Mouse (Mus musculus) neural tube, embryonic 13.5 days (tissue): ENCODE measurements at regions not wholly inside any gene's neighbourhood (a gene's known extent, or its start where the extent isn't known, plus 50 kb on each side); places are given as distances from the start of the nearest gene placed in this dataset.
"Not testable (repeated sequence)": the region's sequence is repeated elsewhere in the genome, so short reads cannot be mapped to it uniquely, and the experiment has no call there.

Source experiments
- ATAC-seq: fragments of 200-750 bp; cut with Nextera tagmentation; 2 replicates; pipeline ENCODE4 v1.8.0; 2017; ENCODE audit warnings: low read depth, mild to moderate bottlenecking, moderate TSS enrichment, moderate library complexity
- H3K27ac ChIP-seq: fragments of 300-500 bp; sonication (generic); replicated peaks from 2 replicates; pipeline ENCODE4 v1.5.1; 2015; ENCODE audit warnings: moderate library complexity, mild to moderate bottlenecking, inconsistent platforms
- H3K27me3 ChIP-seq: fragments of 300-500 bp; sonication (generic); 2 replicates; pipeline ENCODE4 v1.6.1; 2015; ENCODE audit warnings: mild to moderate bottlenecking, inconsistent platforms
- H3K36me3 ChIP-seq: fragments of 300-500 bp; sonication (generic); 2 replicates; pipeline ENCODE4 v1.6.1; 2015; ENCODE audit warnings: mild to moderate bottlenecking, inconsistent platforms
- H3K4me1 ChIP-seq: fragments of 300-500 bp; sonication (generic); replicated peaks from 2 replicates; pipeline ENCODE4 v1.6.1; 2015; ENCODE audit warnings: inconsistent platforms
- H3K4me2 ChIP-seq: fragments of 300-500 bp; sonication (generic); 2 replicates; pipeline ENCODE4 v1.6.1; 2015; ENCODE audit warnings: inconsistent platforms, mild to moderate bottlenecking, moderate library complexity
- H3K4me3 ChIP-seq: fragments of 300-500 bp; sonication (generic); 2 replicates; pipeline ENCODE4 v1.5.1; 2015; ENCODE audit warnings: mild to moderate bottlenecking, inconsistent platforms
- H3K9ac ChIP-seq: fragments of 300-500 bp; sonication (generic); 2 replicates; pipeline ENCODE4 v1.6.1; 2015; ENCODE audit warnings: moderate library complexity, mild to moderate bottlenecking, inconsistent platforms
- H3K9me3 ChIP-seq: fragments of 300-500 bp; sonication (generic); 2 replicates; pipeline ENCODE4 v1.6.1; 2016; ENCODE audit warnings: inconsistent platforms
- WGBS: fragments of 180-500 bp; shearing (Covaris S2); methylation state at CpG from one replicate; pipeline ENCODE4 v1.1.7; 2015; 5-methylcytosine and 5-hydroxymethylcytosine counted together

- Histone ChIP-seq H3K4me3 (peak overlapping the region; percentile 22), H3K27ac (no peak overlapping the region), H3K27me3 (no peaks in the 10 kb centered on the region), H3K4me2 (peak overlapping the region; percentile 47), H3K36me3 (no peaks in the 10 kb centered on the region), H3K4me1 (peaks cover 7% of the 10 kb centered on the region), H3K9me3 (no peaks in the 10 kb centered on the region), H3K9ac (0 out of 2 replicates have a peak overlapping the region, but pooled peaks have one; percentile 22)
- peak; percentile 92 for ATAC-seq
- 39% methylated on average over 17 of the region's 17 CpGs for WGBS
Observed at GRCm38 (mm10) chr15:37099927-37100766, 92.6 kb upstream of the Zfp706 start.

- no peak overlapping the region for H3K4me2 ChIP-seq
- H3K4me1 ChIP-seq, result peaks cover 7% of the 10 kb centered on the region
- 100% methylated on average over 1 of the region's 1 CpGs for WGBS
- H3K9me3 ChIP-seq, result no peaks in the 10 kb centered on the region
- no peak overlapping the region for H3K4me3 ChIP-seq
- H3K27ac ChIP-seq, result no peak overlapping the region
- no peaks in the 10 kb centered on the region for H3K36me3 ChIP-seq
- H3K27me3 ChIP-seq, result no peaks in the 10 kb centered on the region
- H3K9ac ChIP-seq, result no peak overlapping the region
- no peak for ATAC-seq
Observed at GRCm38 (mm10) chr15:37099176-37099575, 91.6 kb upstream of the Zfp706 start.

DNA sequence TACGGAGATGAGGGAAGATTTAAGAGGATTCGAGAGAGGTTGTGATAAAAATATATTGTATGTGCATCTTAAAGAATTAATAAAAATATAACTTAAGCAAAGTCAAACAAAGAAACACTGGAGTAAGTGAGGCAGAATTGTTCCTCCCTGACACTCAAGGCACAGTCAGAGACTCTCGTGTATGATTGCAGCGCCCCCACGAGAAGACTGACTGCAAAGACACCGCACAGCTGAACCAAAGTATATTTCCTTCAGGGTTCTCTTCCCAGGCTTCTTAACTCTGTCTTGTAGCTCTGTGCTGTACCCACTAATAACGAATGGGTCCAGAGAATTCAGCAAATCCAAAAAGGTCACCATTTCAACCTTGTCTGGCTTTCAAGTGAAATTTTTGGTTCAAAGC lies 89.9 kb upstream of the Zfp706 start:
- H3K9me3 ChIP-seq, result no peaks in the 10 kb centered on the region
- H3K4me2 ChIP-seq, result no peak overlapping the region
- peaks cover 7% of the 10 kb centered on the region for H3K4me1 ChIP-seq
- H3K36me3 ChIP-seq, result no peaks in the 10 kb centered on the region
- ATAC-seq, result no peak
- no peaks in the 10 kb centered on the region for H3K27me3 ChIP-seq
- no peak overlapping the region for H3K27ac ChIP-seq
- H3K4me3 ChIP-seq, result no peak overlapping the region
- 96% methylated on average over 7 of the region's 7 CpGs for WGBS
- no peak overlapping the region for H3K9ac ChIP-seq

- H3K4me1 ChIP-seq, H3K27ac ChIP-seq, ATAC-seq, H3K9me3 ChIP-seq, H3K27me3 ChIP-seq, H3K9ac ChIP-seq, H3K36me3 ChIP-seq, H3K4me2 ChIP-seq, H3K4me3 ChIP-seq: not testable (repeated sequence)
- 85% methylated on average over 5 of the region's 5 CpGs for WGBS
Observed at GRCm38 (mm10) chr15:37091171-37091570, 83.6 kb upstream of the Zfp706 start.

- H3K4me3 ChIP-seq, result no peak overlapping the region
- H3K27ac ChIP-seq, result no peak overlapping the region
- no peaks in the 10 kb centered on the region for H3K4me1 ChIP-seq
- H3K9me3 ChIP-seq, result 0 out of 2 replicates have a peak, but pooled peaks cover 4% of the 10 kb centered on the region
- H3K9ac ChIP-seq, result no peak overlapping the region
- 84% methylated on average over 3 of the region's 3 CpGs for WGBS
- H3K27me3 ChIP-seq, result no peaks in the 10 kb centered on the region
- no peak for ATAC-seq
- no peaks in the 10 kb centered on the region for H3K36me3 ChIP-seq
- no peak overlapping the region for H3K4me2 ChIP-seq
Observed at GRCm38 (mm10) chr15:37083726-37084125, 76.2 kb upstream of the Zfp706 start.

DNA sequence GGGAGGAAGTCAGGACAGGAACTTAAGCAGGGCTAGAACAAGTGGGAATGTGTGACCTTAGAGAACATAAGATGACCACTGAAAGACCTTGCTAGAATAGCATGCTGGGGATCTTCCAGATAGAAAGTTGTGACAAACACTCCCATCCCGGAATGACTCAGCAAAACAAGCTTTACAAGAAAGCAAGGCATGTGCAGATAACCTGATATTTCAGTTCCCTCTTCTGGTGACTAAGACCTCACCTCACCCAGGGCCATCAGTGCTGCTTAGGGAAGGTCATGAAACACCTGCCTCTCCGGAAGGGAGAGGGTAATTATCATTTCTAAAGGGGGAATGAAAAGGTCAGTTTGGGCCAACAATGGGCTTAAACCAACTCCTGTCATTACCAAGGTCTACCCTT lies 74.3 kb upstream of the Zfp706 start:
- WGBS, result 70% methylated on average over 2 of the region's 2 CpGs
- no peak for ATAC-seq
- H3K4me2 ChIP-seq, result no peak overlapping the region

DNA sequence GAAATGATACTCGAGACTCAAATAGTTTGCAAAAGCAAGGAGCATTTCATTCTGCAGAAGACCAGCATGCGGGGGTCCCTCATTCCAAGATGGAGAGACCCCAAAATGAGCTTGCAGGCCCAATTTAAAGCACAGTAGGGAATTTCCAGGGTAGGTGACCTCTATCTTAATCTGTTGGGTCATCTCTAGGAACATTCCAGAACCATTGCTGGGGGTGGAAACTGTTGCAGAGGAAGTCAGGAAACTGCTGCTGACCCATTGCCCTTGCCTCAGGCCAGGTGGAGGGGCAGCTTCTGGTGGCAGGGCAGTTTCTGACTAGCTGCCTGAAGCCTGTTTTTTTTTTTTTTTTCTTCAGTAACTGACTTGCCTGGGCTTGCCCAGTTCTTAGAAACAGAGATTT lies 73.4 kb upstream of the Zfp706 start:
- Histone ChIP-seq H3K27ac (no peak overlapping the region), H3K4me1 (no peaks in the 10 kb centered on the region), H3K4me2 (no peak overlapping the region), H3K9me3 (0 out of 2 replicates have a peak, but pooled peaks cover 4% of the 10 kb centered on the region), H3K4me3 (no peak overlapping the region), H3K9ac (no peak overlapping the region), H3K36me3 (no peaks in the 10 kb centered on the region), H3K27me3 (no peaks in the 10 kb centered on the region)
- ATAC-seq, result no peak
- whole genome bisulfite sequencing, result 97% methylated on average over 2 of the region's 2 CpGs

More for the DNA sequence above, 74.3 kb upstream of the Zfp706 start:
- Histone ChIP-seq H3K27ac (no peak overlapping the region), H3K4me1 (no peaks in the 10 kb centered on the region), H3K9me3 (0 out of 2 replicates have a peak, but pooled peaks cover 4% of the 10 kb centered on the region), H3K36me3 (no peaks in the 10 kb centered on the region), H3K27me3 (no peaks in the 10 kb centered on the region), H3K9ac (no peak overlapping the region), H3K4me3 (no peak overlapping the region)

DNA sequence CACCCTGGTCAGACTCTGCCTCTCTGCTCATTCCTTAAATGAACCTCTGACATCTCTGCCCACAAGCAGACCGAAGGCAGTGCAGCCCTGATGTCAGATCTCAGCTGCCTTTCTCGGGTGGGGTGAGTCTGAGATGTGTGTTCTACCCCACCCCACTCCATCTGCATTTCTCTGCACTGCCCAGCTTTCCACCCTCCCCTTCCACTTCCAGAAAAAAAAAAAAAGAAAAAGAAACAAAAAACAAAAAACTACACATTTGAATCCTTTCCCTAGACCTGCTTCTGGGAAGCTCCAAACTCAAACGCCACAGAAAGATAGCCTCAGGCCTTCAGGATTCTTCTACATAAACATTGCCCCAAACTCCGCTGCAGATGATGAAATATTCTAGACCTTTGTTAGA lies 72.8 kb upstream of the Zfp706 start:
- Histone ChIP-seq H3K27me3 (no peaks in the 10 kb centered on the region), H3K4me1 (no peaks in the 10 kb centered on the region), H3K4me2 (no peak overlapping the region), H3K4me3 (no peak overlapping the region), H3K27ac (no peak overlapping the region), H3K36me3 (no peaks in the 10 kb centered on the region), H3K9ac (no peak overlapping the region), H3K9me3 (0 out of 2 replicates have a peak, but pooled peaks cover 4% of the 10 kb centered on the region)
- 90% methylated on average over 4 of the region's 4 CpGs for WGBS
- ATAC-seq, result no peak

DNA sequence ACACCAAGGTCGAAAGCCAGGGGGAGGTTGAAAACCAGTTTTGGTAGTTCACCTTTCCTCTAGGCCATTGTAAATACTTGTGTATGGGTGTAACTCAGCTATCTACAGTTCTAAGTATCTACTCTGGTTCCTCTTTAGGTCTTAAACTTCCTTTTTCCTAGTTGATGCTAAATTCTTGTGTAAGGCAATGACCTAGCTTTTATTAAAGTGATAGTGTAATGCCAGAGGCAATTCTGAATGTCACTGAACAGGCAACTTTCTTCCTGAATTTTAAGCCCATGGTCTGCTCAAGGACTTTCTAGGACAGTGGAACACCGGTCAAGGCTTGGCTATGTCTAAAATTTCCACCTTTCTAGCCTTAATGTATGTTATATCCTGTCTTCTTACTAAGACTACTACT lies 66.6 kb upstream of the Zfp706 start:
- H3K9me3 ChIP-seq, ATAC-seq, H3K4me1 ChIP-seq, H3K4me2 ChIP-seq, H3K4me3 ChIP-seq, H3K9ac ChIP-seq, H3K27me3 ChIP-seq, H3K27ac ChIP-seq, H3K36me3 ChIP-seq: not testable (repeated sequence)
- WGBS, result 97% methylated on average over 2 of the region's 2 CpGs

DNA sequence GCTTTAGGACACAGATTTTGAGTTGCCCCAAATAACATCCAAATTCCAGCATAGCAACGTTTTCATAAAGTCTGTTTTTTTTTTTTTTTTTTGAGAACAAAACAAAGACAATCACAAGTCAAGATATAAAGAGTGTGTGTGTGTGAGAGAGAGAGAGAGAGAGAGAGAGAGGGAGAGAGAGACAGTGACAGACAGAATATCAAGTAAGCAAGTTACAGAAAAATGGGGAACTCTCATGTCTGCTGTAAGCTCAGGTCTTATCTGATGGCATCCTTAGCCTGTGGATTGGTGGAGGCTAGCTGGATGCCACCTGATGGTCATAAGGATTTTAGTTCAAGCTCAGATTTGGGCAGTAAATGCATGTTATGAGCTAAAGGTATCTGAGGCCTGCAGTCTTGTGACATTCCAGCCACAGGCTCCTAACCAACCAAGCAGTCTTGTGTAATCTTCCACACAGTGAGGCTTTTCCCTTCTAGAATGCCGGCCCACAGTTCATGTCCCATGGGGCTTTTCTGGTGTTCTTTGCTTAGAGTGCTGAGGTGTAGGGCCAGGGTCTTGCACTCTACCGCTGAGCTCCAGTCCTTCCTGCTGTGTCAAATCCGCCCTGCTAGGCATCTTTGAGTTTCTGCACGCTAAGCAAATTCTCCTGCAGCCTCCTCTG lies 64.8 kb upstream of the Zfp706 start:
- Histone ChIP-seq H3K4me2 (no peak overlapping the region), H3K4me3 (no peak overlapping the region), H3K9me3 (no peaks in the 10 kb centered on the region), H3K4me1 (no peaks in the 10 kb centered on the region), H3K27me3 (no peaks in the 10 kb centered on the region), H3K27ac (no peak overlapping the region), H3K9ac (no peak overlapping the region), H3K36me3 (no peaks in the 10 kb centered on the region)
- 84% methylated on average over 5 of the region's 5 CpGs for WGBS
- no peak for ATAC-seq

DNA sequence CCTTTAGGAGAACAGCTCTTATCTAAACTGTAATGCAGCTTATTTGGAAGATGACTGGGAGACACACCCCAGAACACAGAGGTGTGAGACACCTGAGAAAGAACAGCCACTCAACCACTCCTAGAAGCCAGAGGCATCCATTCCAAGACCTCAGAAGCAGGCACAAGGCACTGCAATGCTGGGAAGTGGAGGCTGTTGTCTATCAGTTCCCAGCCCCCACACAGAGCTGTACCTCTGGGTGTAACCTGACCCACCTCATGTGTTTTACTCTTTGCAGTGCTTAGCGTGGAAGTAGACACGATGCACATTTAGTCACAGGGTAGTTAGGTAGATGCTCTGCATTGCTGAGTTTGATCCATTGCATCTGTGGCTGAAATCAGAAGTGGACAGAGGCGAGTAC lies 62.6 kb upstream of the Zfp706 start:
- ATAC-seq, result no peak
- H3K27me3 ChIP-seq, result no peaks in the 10 kb centered on the region
- WGBS, result 73% methylated on average over 3 of the region's 3 CpGs
- H3K4me1 ChIP-seq, result no peaks in the 10 kb centered on the region
- no peak overlapping the region for H3K4me2 ChIP-seq
- H3K27ac ChIP-seq, result no peak overlapping the region
- no peak overlapping the region for H3K4me3 ChIP-seq
- H3K36me3 ChIP-seq, result no peaks in the 10 kb centered on the region
- no peaks in the 10 kb centered on the region for H3K9me3 ChIP-seq
- H3K9ac ChIP-seq, result no peak overlapping the region

GRCm38 (mm10) chr15:37067326-37067725 lies 59.8 kb upstream of the Zfp706 start:
- H3K9ac ChIP-seq, result no peak overlapping the region
- ATAC-seq, result no peak
- WGBS, result 83% methylated on average over 4 of the region's 4 CpGs
- H3K4me1 ChIP-seq, result no peaks in the 10 kb centered on the region
- H3K36me3 ChIP-seq, result no peaks in the 10 kb centered on the region
- H3K27ac ChIP-seq, result no peak overlapping the region
- no peak overlapping the region for H3K4me2 ChIP-seq
- no peak overlapping the region for H3K4me3 ChIP-seq
- H3K27me3 ChIP-seq, result no peaks in the 10 kb centered on the region
- no peaks in the 10 kb centered on the region for H3K9me3 ChIP-seq
